Mouse (Mus musculus): ENCODE data around the gene Setd1b.

The Setd1b gene

GRCm38 (mm10) chr5:123142161-123143157, at the start of gene Setd1b:
Gene Setd1b (plus strand): TSS chr5:123142193.
- DNase-seq (ENCODE audit: low spot score in 2 of 2) = no peak

- no peak for DNase-seq (ENCODE audit: low spot score in 2 of 2)
Observed at GRCm38 (mm10) chr5:123093077-123093633, 48.8 kb upstream of the Setd1b start.

GRCm38 (mm10) chr5:123094238-123094991, 47.6 kb upstream of the Setd1b start:
- DNase-seq (ENCODE audit: low spot score in 2 of 2) = no peak

- DNase-seq (ENCODE audit: low spot score in 2 of 2) = no peak
Observed at GRCm38 (mm10) chr5:123096299-123096698, 45.7 kb upstream of the Setd1b start.

GRCm38 (mm10) chr5:123098487-123098886, 43.5 kb upstream of the Setd1b start:
- no peak for DNase-seq (ENCODE audit: low spot score in 2 of 2)

- no peak for DNase-seq (ENCODE audit: low spot score in 2 of 2)
Observed at GRCm38 (mm10) chr5:123102376-123102775, 39.6 kb upstream of the Setd1b start.

- no peak for DNase-seq (ENCODE audit: low spot score in 2 of 2)
Observed at GRCm38 (mm10) chr5:123103556-123103955, 38.4 kb upstream of the Setd1b start.

- no peak for DNase-seq (ENCODE audit: low spot score in 2 of 2)
Observed at GRCm38 (mm10) chr5:123104769-123105168, 37.2 kb upstream of the Setd1b start.

GRCm38 (mm10) chr5:123109452-123110203, 32.4 kb upstream of the Setd1b start:
- DNase-seq (ENCODE audit: low spot score in 2 of 2) = no peak

- no peak for DNase-seq (ENCODE audit: low spot score in 2 of 2)
Observed at GRCm38 (mm10) chr5:123110296-123110721, 31.7 kb upstream of the Setd1b start.

- DNase-seq (ENCODE audit: low spot score in 2 of 2) = no peak
Observed at GRCm38 (mm10) chr5:123114109-123114508, 27.9 kb upstream of the Setd1b start.

GRCm38 (mm10) chr5:123114924-123115323, 27.1 kb upstream of the Setd1b start:
- DNase-seq (ENCODE audit: low spot score in 2 of 2) = no peak

GRCm38 (mm10) chr5:123116080-123116479, 25.9 kb upstream of the Setd1b start:
- no peak for DNase-seq (ENCODE audit: low spot score in 2 of 2)

GRCm38 (mm10) chr5:123117257-123117656, 24.7 kb upstream of the Setd1b start:
- peak in 1 of 2 experiments; percentile 56 for DNase-seq (ENCODE audit: low spot score in 2 of 2)

- no peak for DNase-seq (ENCODE audit: low spot score in 2 of 2)
Observed at GRCm38 (mm10) chr5:123117773-123118172, 24.2 kb upstream of the Setd1b start.

GRCm38 (mm10) chr5:123118826-123119225, 23.2 kb upstream of the Setd1b start:
- DNase-seq (ENCODE audit: low spot score in 2 of 2) = no peak

- no peak for DNase-seq (ENCODE audit: low spot score in 2 of 2)
Observed at GRCm38 (mm10) chr5:123120624-123121215, 21.3 kb upstream of the Setd1b start.

GRCm38 (mm10) chr5:123122181-123122580, 19.8 kb upstream of the Setd1b start:
- DNase-seq (ENCODE audit: low spot score in 2 of 2) = no peak

- no peak for DNase-seq (ENCODE audit: low spot score in 2 of 2)
Observed at GRCm38 (mm10) chr5:123125105-123125504, 16.9 kb upstream of the Setd1b start.

GRCm38 (mm10) chr5:123125638-123126406, 16.2 kb upstream of the Setd1b start:
- no peak for DNase-seq (ENCODE audit: low spot score in 2 of 2)
